Mouse (Mus musculus) c-Kit-positive CD71-positive TER-119-positive erythroid progenitor cells, embryonic 14.5 days (primary cell): ENCODE results near the gene Dnajc15.

Source experiments
- DNase-seq: peaks from one replicate; pipeline ENCODE4 v3.0.0-alpha.2; 2013; ENCODE audit warnings: low spot score

The Dnajc15 gene

GRCm38 (mm10) chr14:77796506-77796905, 78.4 kb downstream of the Dnajc15 start:
- no peak for DNase-seq

GRCm38 (mm10) chr14:77795240-77795639, 79.7 kb downstream of the Dnajc15 start:
- DNase-seq = no peak

DNA sequence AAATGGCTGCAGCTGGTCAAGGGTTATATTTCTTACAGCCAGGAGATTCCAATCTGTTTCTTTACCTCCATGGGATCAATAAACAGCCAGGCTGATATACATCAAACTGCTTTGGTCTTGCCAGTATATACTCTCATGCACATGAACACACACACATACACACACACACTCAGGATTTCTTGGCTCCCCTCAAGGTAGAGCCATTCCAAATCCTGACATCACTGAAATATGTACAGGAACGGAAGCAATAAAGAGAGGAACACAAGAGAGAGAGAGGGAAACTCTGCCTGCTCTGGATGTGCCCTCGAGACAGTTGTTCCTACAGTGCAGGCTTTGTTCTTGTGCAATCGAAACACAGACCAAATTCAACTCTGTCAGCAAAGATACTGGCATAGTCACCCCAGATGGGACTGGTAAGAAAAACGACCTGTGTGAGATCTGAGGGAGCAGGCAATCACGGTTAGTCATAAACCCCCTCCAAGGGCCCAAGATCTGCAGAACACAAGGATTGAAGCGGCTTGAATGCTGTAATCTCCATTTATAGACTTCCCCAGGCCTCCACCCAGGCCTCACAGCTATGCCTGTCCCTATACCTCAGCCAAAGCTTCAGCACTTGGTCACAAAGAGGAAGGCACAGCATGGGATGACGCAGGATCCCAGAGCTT, 80.5 kb downstream of the Dnajc15 start:
- DNase-seq = no peak

- DNase-seq = no peak
These were observed 81.9 kb downstream of the Dnajc15 start for GRCm38 (mm10) chr14:77792998-77793397.

DNA sequence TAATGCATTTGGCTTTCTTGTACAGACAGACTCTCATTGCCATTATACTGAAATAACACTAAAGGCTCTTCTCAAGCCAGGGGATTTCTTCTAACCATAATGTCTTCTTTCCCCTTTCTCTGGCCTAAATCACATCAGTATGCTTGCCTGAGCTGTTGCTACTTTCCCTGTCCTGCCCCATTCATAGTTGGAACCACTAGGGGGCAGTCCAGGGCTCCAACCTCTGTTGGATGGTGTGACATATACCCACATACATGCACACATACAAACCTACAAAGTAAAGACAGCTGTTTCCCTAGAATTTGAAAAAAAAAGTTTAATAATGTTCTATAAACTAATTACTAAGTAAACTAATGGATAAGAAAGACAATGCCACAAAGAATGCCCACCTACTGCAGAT, 91.7 kb downstream of the Dnajc15 start:
- DNase-seq = peak; percentile 5

- no peak for DNase-seq
These were observed 97.6 kb downstream of the Dnajc15 start for GRCm38 (mm10) chr14:77777365-77777764.

- no peak for DNase-seq
These were observed 98.9 kb downstream of the Dnajc15 start for GRCm38 (mm10) chr14:77776005-77776531.

- DNase-seq = no peak
These were observed 101.6 kb downstream of the Dnajc15 start for GRCm38 (mm10) chr14:77773331-77773730.

DNA sequence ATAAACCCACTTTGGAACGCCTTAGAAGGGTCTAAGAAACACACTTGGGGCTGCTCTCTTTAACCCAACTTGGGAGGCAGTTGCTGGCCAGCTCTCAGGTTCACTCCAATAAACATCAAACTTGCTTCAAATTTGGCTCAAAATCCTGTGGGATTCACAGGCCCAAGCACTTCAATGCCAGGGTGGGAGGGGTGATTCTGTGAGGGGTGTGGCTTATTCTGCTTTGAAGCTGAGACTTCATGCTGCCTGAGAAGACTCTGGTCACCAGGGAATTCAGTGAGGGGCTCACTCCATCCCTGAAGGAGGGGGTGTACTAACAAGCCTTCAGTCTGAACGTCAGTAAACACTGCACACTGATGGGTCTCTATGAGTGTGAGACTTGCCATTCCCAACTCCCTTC, 103.3 kb downstream of the Dnajc15 start:
- no peak for DNase-seq
